In the genomic region with DNA sequence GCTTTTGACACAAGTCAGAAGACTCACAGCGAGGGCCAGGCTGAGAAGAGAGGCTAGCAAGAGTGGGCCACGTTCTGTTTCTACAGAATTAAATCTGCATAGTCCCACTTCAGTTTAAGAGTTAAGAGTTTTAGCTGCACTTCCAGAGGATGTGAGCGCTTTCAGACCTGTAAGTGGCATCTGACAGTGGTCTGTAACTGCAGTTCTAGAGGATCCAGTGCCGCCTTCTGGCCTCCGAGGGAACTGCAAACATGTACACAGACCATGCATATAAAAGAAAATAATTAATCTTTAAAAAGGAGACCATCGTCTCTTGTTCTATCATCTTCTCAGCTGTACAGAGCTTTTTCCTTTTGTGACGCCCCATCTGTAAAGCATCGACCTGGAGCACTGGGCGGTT, we compare ENCODE assay signal across 9 mouse cellular contexts. TPM values are rescaled to one million over a fixed set of nuclear protein-coding genes. Genes with fewer than 3 reads are reported as not detected.
DNase-seq lines count a peak whose midpoint lies in the region; ATAC-seq and TF ChIP-seq lines count a peak whose summit lies in the region.
"Had no signal": no experiment of that assay in that cellular context is flagged by ENCODE, and none has a peak within 500 bp of the region (broad histone marks: within the 10 kb centered on the region; RNA-seq: fewer than 3 reads in every experiment).

No protein-coding gene starts in this region.

- WGBS in heart, embryonic 11.5 days (ENCODE audit: insufficient replicate concordance): 32% methylated on average over 9 of the region's 9 CpGs
- WGBS in limb, embryonic 10.5 days: 32% methylated on average over 9 of the region's 9 CpGs

- ATAC-seq in heart, embryonic 11.5 days (replicated peaks; ENCODE audit: insufficient number of reproducible peaks, low FRiP score, low TSS enrichment): no peak

- H3K4me2 ChIP-seq in heart, embryonic 11.5 days: no peak overlapping the region

- H3K27me3 ChIP-seq in heart, embryonic 11.5 days (ENCODE audit: control insufficient read depth, insufficient read depth, low read length): no peaks in the 10 kb centered on the region
- H3K27me3 ChIP-seq in testis, adult 2 months (ENCODE audit: control insufficient read depth, insufficient read depth, low read length): no peaks in the 10 kb centered on the region
- no peaks in the 10 kb centered on the region; the same call in 1 of the 2 replicates for H3K27me3 ChIP-seq in limb, embryonic 10.5 days (ENCODE audit: low read depth, poor library complexity, severe bottlenecking)
- no peaks in the 10 kb centered on the region for H3K27me3 ChIP-seq in splenic B cell, adult 2 months (ENCODE audit: control insufficient read depth, insufficient read depth, low read length, poor library complexity, severe bottlenecking)

- intact Hi-C loops in heart, postnatal 10 days (cut with DNase I): loop anchor here (10.0 kb wide), 1 partner anchor 90 kb away; no protein-coding TSS in a partner anchor

- H3K9ac ChIP-seq in heart, embryonic 11.5 days (ENCODE audit: low read depth, low read length): no peak overlapping the region

- no peak overlapping the region for H3K4me3 ChIP-seq in heart, embryonic 11.5 days (ENCODE audit: low read depth, low read length)
- no peak overlapping the region for H3K4me3 ChIP-seq in testis, adult 2 months (ENCODE audit: control insufficient read depth, low read depth, low read length)
- no peak overlapping the region for H3K4me3 ChIP-seq in limb, embryonic 10.5 days
- H3K4me3 ChIP-seq: myocyte had no signal

- no peak for TF ChIP-seq POLR2A in testis, adult 2 months (IDR thresholded peaks at IDR 0.05; ENCODE audit: control insufficient read depth, low read depth, low read length)

- TF ChIP-seq CTCF in testis, adult 2 months (IDR thresholded peaks at IDR 0.05; ENCODE audit: control insufficient read depth, insufficient read depth, insufficient replicate concordance, low read depth, low read length): peak; percentile 46; the same call in 1 of the 2 replicates

- no peaks in the 10 kb centered on the region for H3K9me3 ChIP-seq in heart, embryonic 11.5 days (replicated peaks; ENCODE audit: control insufficient read depth, low read length)
- no peaks in the 10 kb centered on the region for H3K9me3 ChIP-seq in limb, embryonic 10.5 days (replicated peaks)

- DNase-seq in heart, postnatal 10 days: peak; percentile 17 to 52
- DNase-seq in testis, postnatal 14 days (ENCODE audit: low spot score): no peak
- peak; percentile 31 for DNase-seq in embryo, embryonic 9.5 days (ENCODE audit: extremely low spot score)
- DNase-seq in limb, embryonic 10.5 days (ENCODE audit: low spot score): peak; percentile 79
- peak; percentile 11 for DNase-seq in splenic B cell, adult 2 months (ENCODE audit: low read depth, low spot score)
- no peak for DNase-seq in urinary bladder, adult 2 months (ENCODE audit: low spot score)

- H3K36me3 ChIP-seq in heart, embryonic 11.5 days (ENCODE audit: control insufficient read depth, insufficient read depth, low read length): no peaks in the 10 kb centered on the region
- H3K36me3 ChIP-seq in testis, adult 2 months (ENCODE audit: control insufficient read depth, insufficient read depth, low read length): no peaks in the 10 kb centered on the region
- no peaks in the 10 kb centered on the region for H3K36me3 ChIP-seq in limb, embryonic 10.5 days
- no peaks in the 10 kb centered on the region for H3K36me3 ChIP-seq in splenic B cell, adult 2 months (ENCODE audit: control insufficient read depth, insufficient read depth, low read length, poor library complexity, severe bottlenecking)

- no peak overlapping the region for H3K27ac ChIP-seq in heart, embryonic 11.5 days (ENCODE audit: low read depth, low read length)
- no peak overlapping the region for H3K27ac ChIP-seq in testis, adult 2 months (ENCODE audit: control insufficient read depth, insufficient read depth, low read depth, low read length)
- H3K27ac ChIP-seq in limb, embryonic 10.5 days: no peak overlapping the region

- no peaks in the 10 kb centered on the region for H3K4me1 ChIP-seq in heart, embryonic 11.5 days (ENCODE audit: control insufficient read depth, insufficient read depth, low read length)
- no peaks in the 10 kb centered on the region for H3K4me1 ChIP-seq in testis, adult 2 months (ENCODE audit: control insufficient read depth, insufficient read depth, low read length)
- no peaks in the 10 kb centered on the region for H3K4me1 ChIP-seq in limb, embryonic 10.5 days

RNA-seq across cellular contexts. Expression of gene Elmod1, which starts 9.8 kb away (rescaled TPM):
- under 1 TPM in 1 of 2 experiments, not detected in 1; 0.41 TPM for total RNA-seq in heart, postnatal 10 days (2021)
- polyA plus RNA-seq in heart, embryonic 11.5 days (2014; fragmentation: Nextera tagmentation; extraction: Ambion mirVana): not detected in 2 replicates
- polyA plus RNA-seq in testis, adult 2 months (2012; rRNA removed): 0.04 and 0.05 TPM in 2 replicates
- polyA plus RNA-seq in limb, embryonic 10.5 days (2016; fragmentation: Nextera tagmentation; extraction: Ambion mirVana): 0.14 and 0.73 TPM in 2 replicates
- 0.04 and 0.12 TPM in 2 replicates for polyA plus RNA-seq in urinary bladder, adult 2 months (2012; rRNA removed)
- polyA plus RNA-seq: myocyte had no signal

Comparison
In these comparisons a context has a peak if more than half of its experiments do, and no peak if none do; other contexts are left out.
1. DNase-seq: peak in heart, postnatal 10 days (2 of 2), embryo, embryonic 9.5 days (single experiment), limb, embryonic 10.5 days (single experiment) and splenic B cell, adult 2 months (single experiment); none in testis, postnatal 14 days (single experiment) and urinary bladder, adult 2 months (single experiment).